ENCODE assay signal across 16 mouse cellular contexts in the genomic region with DNA sequence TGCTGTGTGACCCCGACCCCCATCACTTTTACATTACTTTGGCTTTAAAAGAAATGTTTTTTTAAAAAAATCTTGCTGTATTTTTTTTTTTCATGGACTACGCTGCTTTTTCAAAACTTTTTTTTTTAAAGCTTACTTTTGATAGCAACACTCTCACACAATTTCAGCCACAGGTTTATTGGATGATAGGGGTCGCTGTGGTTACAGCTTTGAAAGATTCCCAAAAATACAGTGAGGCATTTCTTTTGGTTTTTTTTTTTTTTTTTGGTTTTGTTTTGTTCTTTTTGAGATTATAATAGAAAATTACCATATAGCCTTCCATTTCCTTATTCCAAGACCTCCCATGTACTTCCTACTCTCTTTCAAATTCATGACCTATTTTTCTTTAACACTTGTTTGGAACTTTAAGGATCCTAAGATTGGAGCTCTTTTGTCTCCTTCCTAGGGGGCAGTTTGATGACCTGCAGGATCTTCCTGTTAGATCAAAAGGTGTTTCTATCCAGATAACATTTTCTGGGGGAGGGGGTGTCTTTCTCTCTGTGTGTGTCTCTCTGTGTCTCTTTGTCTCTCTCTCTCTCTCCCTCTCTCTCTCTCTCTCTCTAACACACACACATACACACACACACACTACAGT. TPM values are rescaled to one million over a fixed set of nuclear protein-coding genes. Genes with fewer than 3 reads are reported as not detected.
A peak's percentile ranks its signal among the peaks of the same experiment; 100 is the strongest.
DNase-seq lines count a peak whose midpoint lies in the region; ATAC-seq and TF ChIP-seq lines count a peak whose summit lies in the region.
"Had no signal": no experiment of that assay in that cellular context is flagged by ENCODE, and none has a peak within 500 bp of the region (broad histone marks: within the 10 kb centered on the region; RNA-seq: fewer than 3 reads in every experiment).

No protein-coding gene starts in this region.

- no peak overlapping the region for H3K27ac ChIP-seq in intestine, postnatal 0 days (ENCODE audit: low read depth, low read length)
- no peak overlapping the region for H3K27ac ChIP-seq in intestine, embryonic 15.5 days
- no peak overlapping the region for H3K27ac ChIP-seq in hindbrain, embryonic 14.5 days
- H3K27ac ChIP-seq: hindbrain, embryonic 15.5 days; kidney, embryonic 15.5 days; limb, embryonic 15.5 days; neural tube, embryonic 12.5 days had no signal

- no peaks in the 10 kb centered on the region for H3K9me3 ChIP-seq in intestine, postnatal 0 days (ENCODE audit: control insufficient read depth)
- H3K9me3 ChIP-seq in intestine, embryonic 15.5 days = no peaks in the 10 kb centered on the region
- peaks cover 22% of the 10 kb centered on the region for H3K9me3 ChIP-seq in hindbrain, embryonic 14.5 days (ENCODE audit: control insufficient read depth, low read length)
- H3K9me3 ChIP-seq: limb, embryonic 15.5 days had no signal

- H3K4me2 ChIP-seq in intestine, postnatal 0 days (replicated peaks; ENCODE audit: low read depth) = no peak overlapping the region
- H3K4me2 ChIP-seq in intestine, embryonic 15.5 days (replicated peaks) = no peak overlapping the region
- no peak overlapping the region for H3K4me2 ChIP-seq in hindbrain, embryonic 14.5 days (replicated peaks)
- H3K4me2 ChIP-seq: hindbrain, embryonic 15.5 days; kidney, embryonic 15.5 days; limb, embryonic 15.5 days; neural tube, embryonic 12.5 days had no signal

- H3K36me3 ChIP-seq in intestine, postnatal 0 days (ENCODE audit: control insufficient read depth, insufficient read depth) = no peaks in the 10 kb centered on the region
- no peaks in the 10 kb centered on the region for H3K36me3 ChIP-seq in intestine, embryonic 15.5 days
- H3K36me3 ChIP-seq in hindbrain, embryonic 14.5 days (replicated peaks; ENCODE audit: control insufficient read depth, insufficient read depth) = no peaks in the 10 kb centered on the region
- H3K36me3 ChIP-seq: hindbrain, embryonic 15.5 days; kidney, embryonic 15.5 days; limb, embryonic 15.5 days; neural tube, embryonic 12.5 days had no signal

- 41% methylated on average over 3 of the region's 3 CpGs for WGBS in intestine, postnatal 0 days
- WGBS in intestine, embryonic 15.5 days = 41% methylated on average over 3 of the region's 3 CpGs
- 40% methylated on average over 3 of the region's 3 CpGs for WGBS in hindbrain, embryonic 14.5 days

- no peak overlapping the region for H3K4me3 ChIP-seq in intestine, postnatal 0 days (ENCODE audit: low read depth, low read length)
- H3K4me3 ChIP-seq in intestine, embryonic 15.5 days (replicated peaks) = no peak overlapping the region
- H3K4me3 ChIP-seq in hindbrain, embryonic 14.5 days (replicated peaks; ENCODE audit: low read length) = no peak overlapping the region
- H3K4me3 ChIP-seq: hindbrain, embryonic 15.5 days; kidney, embryonic 15.5 days; limb, embryonic 15.5 days; neural tube, embryonic 12.5 days had no signal

- TF ChIP-seq CTCF in intestine, postnatal 0 days (IDR thresholded peaks at IDR 0.05; ENCODE audit: low read depth) = 0 out of 2 replicates have a peak, but pooled peaks have one; percentile 12

- H3K4me1 ChIP-seq in intestine, postnatal 0 days (replicated peaks; ENCODE audit: control insufficient read depth, insufficient read depth, low read length) = no peaks in the 10 kb centered on the region
- H3K4me1 ChIP-seq in intestine, embryonic 15.5 days (replicated peaks) = no peaks in the 10 kb centered on the region
- H3K4me1 ChIP-seq in hindbrain, embryonic 14.5 days (replicated peaks; ENCODE audit: control insufficient read depth, insufficient read depth, low read length) = no peaks in the 10 kb centered on the region
- H3K4me1 ChIP-seq: hindbrain, embryonic 15.5 days; kidney, embryonic 15.5 days; neural tube, embryonic 12.5 days had no signal

- DNase-seq in cerebellum, postnatal 10 days = peak; percentile 13 to 38
- DNase-seq in 3T3-L1 (ENCODE audit: low read depth, low spot score) (peak; percentile 35), adipocyte (ENCODE audit: low spot score) (peak; percentile 4)
- DNase-seq in spleen, postnatal 4 days (ENCODE audit: low spot score in 2 of 2) = no peak
- DNase-seq in hindbrain, embryonic 14.5 days (ENCODE audit: low spot score) = no peak
- DNase-seq: adrenal gland, postnatal 14 days; lung, adult 18-20 months; right cerebral cortex, postnatal 4 days; thymus, adult 18-20 months had no signal

- no peaks in the 10 kb centered on the region for H3K27me3 ChIP-seq in intestine, postnatal 0 days (replicated peaks; ENCODE audit: control insufficient read depth, insufficient read depth, low read length)
- H3K27me3 ChIP-seq in intestine, embryonic 15.5 days (replicated peaks) = no peaks in the 10 kb centered on the region
- no peaks in the 10 kb centered on the region for H3K27me3 ChIP-seq in hindbrain, embryonic 14.5 days (ENCODE audit: control insufficient read depth, insufficient read depth, low read length)
- H3K27me3 ChIP-seq: hindbrain, embryonic 15.5 days; kidney, embryonic 15.5 days; limb, embryonic 15.5 days; neural tube, embryonic 12.5 days had no signal

- no peak overlapping the region for H3K9ac ChIP-seq in intestine, postnatal 0 days (ENCODE audit: low read depth, low read length)
- H3K9ac ChIP-seq in intestine, embryonic 15.5 days = no peak overlapping the region
- no peak overlapping the region for H3K9ac ChIP-seq in hindbrain, embryonic 14.5 days
- H3K9ac ChIP-seq: hindbrain, embryonic 15.5 days; kidney, embryonic 15.5 days; limb, embryonic 15.5 days; neural tube, embryonic 12.5 days had no signal

- ATAC-seq in cerebellum, adult (ENCODE audit: insufficient number of reproducible peaks, low FRiP score, low TSS enrichment) = no peak
- no peak for ATAC-seq in intestine, postnatal 0 days
- no peak for ATAC-seq in intestine, embryonic 15.5 days
- no peak for ATAC-seq in hindbrain, embryonic 14.5 days (ENCODE audit: low FRiP score)

RNA-seq across cellular contexts. Expression of gene Gm38393, which starts 3.0 kb away (rescaled TPM):
- 0.12 and 0.22 TPM in 2 replicates for polyA plus RNA-seq in intestine, postnatal 0 days (2015; fragmentation: Nextera tagmentation; extraction: Ambion mirVana)
- polyA plus RNA-seq in intestine, embryonic 15.5 days (2015; fragmentation: Nextera tagmentation; extraction: Ambion mirVana) = 0.35 and 0.49 TPM in 2 replicates
- 4.4 and 6.3 TPM in 2 replicates for polyA plus RNA-seq in hindbrain, embryonic 14.5 days (2014; fragmentation: Nextera tagmentation; extraction: Ambion mirVana)

RNA-seq across cellular contexts. Expression of gene Snurf, which starts 3.0 kb away (rescaled TPM):
- polyA plus RNA-seq in intestine, postnatal 0 days (2015; fragmentation: Nextera tagmentation; extraction: Ambion mirVana) = 19.2 and 20.6 TPM in 2 replicates
- polyA plus RNA-seq in intestine, embryonic 15.5 days (2015; fragmentation: Nextera tagmentation; extraction: Ambion mirVana) = 27.2 and 33.5 TPM in 2 replicates
- polyA plus RNA-seq in hindbrain, embryonic 14.5 days (2014; fragmentation: Nextera tagmentation; extraction: Ambion mirVana) = 629 and 719 TPM in 2 replicates

Comparison
In these comparisons a context has a peak if more than half of its experiments do, and no peak if none do; other contexts are left out.
1. DNase-seq: peak in cerebellum, postnatal 10 days (2 of 2), 3T3-L1 (single experiment) and adipocyte (single experiment); none in spleen, postnatal 4 days (0 of 2) and hindbrain, embryonic 14.5 days (single experiment).
2. RNA of gene Snurf, which starts 3.0 kb away (polyA plus RNA-seq): 629 to 719 TPM in hindbrain, embryonic 14.5 days; 27.2 to 33.5 TPM in intestine, embryonic 15.5 days and 19.2 to 20.6 TPM in intestine, postnatal 0 days; every median in the first group is over 10 times any median in the second.